Mouse (Mus musculus): ENCODE measurements around the gene Specc1. TPM values are rescaled to one million over a fixed set of nuclear protein-coding genes. Genes with fewer than 3 reads are reported as not detected.
A peak's percentile ranks its signal among the peaks of the same experiment; 100 is the strongest.
"Not testable (repeated sequence)": the region's sequence is repeated elsewhere in the genome, so short reads cannot be mapped to it uniquely, and the experiment has no call there.

The Specc1 gene
- polyA plus RNA-seq, 2 experiments = 23.5 to 40.5 TPM

DNA sequence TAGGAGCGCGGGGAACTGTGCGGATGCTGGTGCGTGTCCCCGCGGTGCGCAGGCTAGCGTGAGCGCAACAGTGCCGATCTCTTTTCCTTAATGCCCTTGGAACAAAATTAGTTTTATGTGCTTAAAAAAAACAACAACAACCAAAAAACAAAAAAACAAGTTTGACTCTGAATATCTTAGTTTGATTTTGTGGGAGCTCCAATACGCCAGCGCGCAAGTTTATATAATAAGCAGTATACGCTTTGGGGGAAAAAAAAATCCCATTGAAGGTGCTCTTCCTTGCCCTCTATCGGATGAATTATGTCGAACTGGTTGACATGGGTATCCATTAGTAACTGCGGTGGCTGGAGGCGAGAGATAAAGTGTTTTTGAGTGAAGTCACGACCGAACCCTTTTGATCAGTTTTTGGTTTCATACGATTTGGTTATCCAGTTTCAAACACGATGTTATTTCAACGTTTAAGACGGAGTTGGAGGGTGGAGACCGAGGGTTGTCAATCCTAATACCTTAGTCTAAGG lies 792 bp downstream of the Specc1 start:
- TF ChIP-seq EP300 (IDR thresholded peaks at IDR 0.05; ENCODE audit: low read depth) (peak; percentile 97), CTCF (IDR thresholded peaks at IDR 0.05; ENCODE audit: low read depth) (peak; percentile 73)
- ATAC-seq (ENCODE audit: insufficient read depth) = peak; percentile 82
- H3K9me3 ChIP-seq (ENCODE audit: control insufficient read depth, low read length) = no peaks in the 10 kb centered on the region
- H3K4me1 ChIP-seq (replicated peaks; ENCODE audit: control insufficient read depth in 2 of 2, insufficient read depth in 2 of 2, low read length in 1 of 2) = peaks cover 24 to 32% of the 10 kb centered on the region in 2 experiments
- H3K27me3 ChIP-seq (ENCODE audit: control insufficient read depth, insufficient read depth, low read length) = no peaks in the 10 kb centered on the region
- H3K4me3 ChIP-seq (ENCODE audit: insufficient read depth in 1 of 2, low read depth in 2 of 2, low read length in 2 of 2) = peak overlapping the region; percentile 73 to 100
- peak overlapping the region; percentile 88 for H3K27ac ChIP-seq
- H3K4me2 ChIP-seq (ENCODE audit: low read depth) = peak overlapping the region; percentile 66
- peak overlapping the region; percentile 99 for H3K9ac ChIP-seq (replicated peaks)
- DNase-seq (ENCODE audit: low read depth in 3 of 3, low spot score in 3 of 3) = peak; percentile 95 to 97 (median 96)
- 1% methylated on average over 25 of the region's 25 CpGs for WGBS (ENCODE audit: insufficient replicate concordance)
- H3K36me3 ChIP-seq (replicated peaks; ENCODE audit: control insufficient read depth, insufficient read depth, low read depth) = peaks cover 4% of the 10 kb centered on the region

DNA sequence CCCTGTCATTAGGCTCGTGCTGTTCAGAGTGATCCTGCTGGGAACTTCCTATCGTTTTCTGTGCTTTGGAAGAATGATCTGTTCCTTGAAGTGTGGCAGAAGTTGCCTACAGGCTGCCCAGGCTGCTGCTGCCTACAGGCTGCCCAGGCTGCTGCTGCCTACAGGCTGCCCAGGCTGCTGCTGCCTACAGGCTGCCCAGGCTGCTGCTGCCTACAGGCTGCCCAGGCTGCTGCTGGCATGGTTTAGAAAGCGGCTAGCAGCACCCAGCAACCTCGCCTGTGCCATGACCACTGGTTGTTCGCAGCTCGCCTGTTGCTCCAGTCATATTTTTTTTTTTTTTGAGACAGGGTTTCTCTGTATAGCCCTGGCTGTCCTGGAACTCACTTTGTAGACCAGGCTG lies 2.1 kb downstream of the Specc1 start:
- ATAC-seq (ENCODE audit: insufficient read depth); H3K9me3 ChIP-seq (ENCODE audit: control insufficient read depth, low read length); DNase-seq (ENCODE audit: low read depth in 3 of 3, low spot score in 3 of 3); H3K36me3 ChIP-seq (replicated peaks; ENCODE audit: control insufficient read depth, insufficient read depth, low read depth); H3K27me3 ChIP-seq (ENCODE audit: control insufficient read depth, insufficient read depth, low read length): not testable (repeated sequence)
- TF ChIP-seq CTCF (IDR thresholded peaks at IDR 0.05; ENCODE audit: low read depth) = peak; percentile 41; the same call in 1 of the 2 replicates
- peak overlapping the region; percentile 66 for H3K4me2 ChIP-seq (ENCODE audit: low read depth)
- H3K9ac ChIP-seq (replicated peaks) = peak overlapping the region; percentile 82
- peak overlapping the region; percentile 47 to 100 for H3K4me3 ChIP-seq (ENCODE audit: insufficient read depth in 1 of 2, low read depth in 2 of 2, low read length in 2 of 2)
- WGBS (ENCODE audit: insufficient replicate concordance) = 39% methylated on average over 6 of the region's 6 CpGs
- H3K4me1 ChIP-seq (replicated peaks; ENCODE audit: control insufficient read depth in 2 of 2, insufficient read depth in 2 of 2, low read length in 1 of 2) = peaks cover 33 to 45% of the 10 kb centered on the region in 2 experiments
- peak overlapping the region; percentile 88 for H3K27ac ChIP-seq

DNA sequence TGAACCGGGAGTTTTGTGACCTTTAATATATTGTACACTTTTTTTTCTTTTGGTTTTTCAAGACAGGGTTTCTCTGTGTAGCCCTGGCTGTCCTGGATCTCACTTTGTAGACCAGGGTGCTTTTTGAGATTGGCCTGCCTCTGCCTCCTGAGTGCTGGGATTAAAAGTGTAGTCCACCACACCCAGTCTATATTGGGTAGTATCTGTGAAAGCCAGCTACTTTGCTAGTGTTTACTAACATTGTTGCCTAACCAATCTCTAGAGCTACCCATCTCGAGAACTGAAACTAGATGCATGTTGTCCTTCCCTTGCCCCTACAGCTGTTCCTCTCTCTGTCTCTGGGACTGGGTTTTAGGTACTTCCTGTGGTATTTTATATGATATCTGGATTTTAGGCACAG lies 3.5 kb downstream of the Specc1 start:
- peak overlapping the region in 1 of 2 experiments; percentile 4; a peak in 1 of 4 replicates for H3K4me3 ChIP-seq (ENCODE audit: insufficient read depth in 1 of 2, low read depth in 2 of 2, low read length in 2 of 2)
- H3K36me3 ChIP-seq (replicated peaks; ENCODE audit: control insufficient read depth, insufficient read depth, low read depth) = peaks cover 6% of the 10 kb centered on the region
- peak; percentile 51 to 76 (median 76) for DNase-seq (ENCODE audit: low read depth in 3 of 3, low spot score in 3 of 3)
- peaks cover 40 to 54% of the 10 kb centered on the region in 2 experiments for H3K4me1 ChIP-seq (replicated peaks; ENCODE audit: control insufficient read depth in 2 of 2, insufficient read depth in 2 of 2, low read length in 1 of 2)
- H3K27me3 ChIP-seq (ENCODE audit: control insufficient read depth, insufficient read depth, low read length) = no peaks in the 10 kb centered on the region
- H3K4me2 ChIP-seq (ENCODE audit: low read depth) = peak overlapping the region; percentile 66
- H3K9me3 ChIP-seq (ENCODE audit: control insufficient read depth, low read length) = no peaks in the 10 kb centered on the region
- H3K27ac ChIP-seq = peak overlapping the region; percentile 80
- ATAC-seq (ENCODE audit: insufficient read depth) = peak; percentile 26
- no peak overlapping the region; the same call in 1 of the 2 replicates for H3K9ac ChIP-seq (replicated peaks)
- peak; percentile 70 for TF ChIP-seq EP300 (IDR thresholded peaks at IDR 0.05; ENCODE audit: low read depth)
- TF ChIP-seq CTCF (IDR thresholded peaks at IDR 0.05; ENCODE audit: low read depth) = no peak
- 64% methylated on average over 2 of the region's 2 CpGs for WGBS (ENCODE audit: insufficient replicate concordance)

DNA sequence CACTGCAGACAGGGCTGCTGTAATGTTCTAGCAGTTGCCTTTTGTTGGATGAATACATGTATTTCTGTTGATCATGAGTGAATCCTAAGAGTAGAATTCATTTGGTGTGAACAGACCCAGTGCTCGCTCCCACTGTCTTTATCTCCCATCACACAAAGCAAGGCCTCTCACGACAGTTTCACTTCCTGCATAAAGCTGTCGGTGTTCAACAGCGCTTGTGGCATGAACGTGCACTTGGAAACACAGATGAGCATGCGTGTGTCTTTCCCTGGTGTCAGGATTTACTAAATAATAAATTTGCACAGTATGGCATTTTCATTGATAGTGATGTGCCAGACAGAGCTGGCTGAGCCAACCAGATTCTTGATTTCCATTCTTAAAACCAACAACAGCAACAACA lies 6.1 kb downstream of the Specc1 start:
- Histone ChIP-seq H3K36me3 (replicated peaks; ENCODE audit: control insufficient read depth, insufficient read depth, low read depth) (peaks cover 6% of the 10 kb centered on the region), H3K27ac (peak overlapping the region; percentile 65), H3K4me1 (replicated peaks; ENCODE audit: control insufficient read depth in 2 of 2, insufficient read depth in 2 of 2, low read length in 1 of 2) (peaks cover 59 to 66% of the 10 kb centered on the region in 2 experiments), H3K4me2 (ENCODE audit: low read depth) (peak overlapping the region; percentile 44), H3K9me3 (ENCODE audit: control insufficient read depth, low read length) (no peaks in the 10 kb centered on the region), H3K27me3 (ENCODE audit: control insufficient read depth, insufficient read depth, low read length) (no peaks in the 10 kb centered on the region), H3K9ac (replicated peaks) (0 out of 2 replicates have a peak overlapping the region, but pooled peaks have one; percentile 15), H3K4me3 (ENCODE audit: insufficient read depth in 1 of 2, low read depth in 2 of 2, low read length in 2 of 2) (no peak overlapping the region)
- WGBS (ENCODE audit: insufficient replicate concordance) = 17% methylated on average over 6 of the region's 6 CpGs
- no peak for DNase-seq (ENCODE audit: low read depth in 3 of 3, low spot score in 3 of 3)
- no peak for ATAC-seq (ENCODE audit: insufficient read depth)
- TF ChIP-seq CTCF (IDR thresholded peaks at IDR 0.05; ENCODE audit: low read depth) (no peak), EP300 (IDR thresholded peaks at IDR 0.05; ENCODE audit: low read depth) (no peak)

DNA sequence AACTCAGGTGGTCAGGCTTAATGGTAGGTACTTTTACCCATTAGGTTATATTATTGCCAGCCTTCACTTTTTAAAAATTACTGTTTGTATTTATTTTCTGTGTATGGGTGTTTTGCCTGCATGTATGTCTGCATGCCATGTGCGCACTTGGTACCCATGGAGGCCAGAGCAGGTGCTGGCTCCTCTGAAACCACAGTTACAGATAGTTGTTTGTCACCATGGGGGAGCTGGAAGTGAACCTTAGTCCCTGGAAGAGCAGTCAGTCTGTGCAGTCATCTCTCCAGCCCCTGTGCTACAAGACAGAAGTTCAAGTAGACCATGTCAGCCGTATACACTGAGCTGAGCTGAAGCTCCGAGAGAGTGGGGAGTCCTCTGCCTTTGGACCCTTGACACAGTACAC lies 6.6 kb downstream of the Specc1 start:
- ATAC-seq (ENCODE audit: insufficient read depth) = no peak

More for the DNA sequence above, 6.6 kb downstream of the Specc1 start:
- H3K27ac ChIP-seq = peak overlapping the region; percentile 65; the same call in 1 of the 2 replicates
- no peaks in the 10 kb centered on the region for H3K9me3 ChIP-seq (ENCODE audit: control insufficient read depth, low read length)
- peaks cover 6% of the 10 kb centered on the region for H3K36me3 ChIP-seq (replicated peaks; ENCODE audit: control insufficient read depth, insufficient read depth, low read depth)
- no peak for DNase-seq (ENCODE audit: low read depth in 3 of 3, low spot score in 3 of 3)
- H3K27me3 ChIP-seq (ENCODE audit: control insufficient read depth, insufficient read depth, low read length) = no peaks in the 10 kb centered on the region
- TF ChIP-seq EP300 (IDR thresholded peaks at IDR 0.05; ENCODE audit: low read depth) = no peak
- TF ChIP-seq CTCF (IDR thresholded peaks at IDR 0.05; ENCODE audit: low read depth) = no peak
- H3K4me1 ChIP-seq (replicated peaks; ENCODE audit: control insufficient read depth in 2 of 2, insufficient read depth in 2 of 2, low read length in 1 of 2) = peaks cover 63 to 68% of the 10 kb centered on the region in 2 experiments
- H3K4me2 ChIP-seq (ENCODE audit: low read depth) = peak overlapping the region; percentile 44; the same call in 1 of the 2 replicates
- no peak overlapping the region for H3K4me3 ChIP-seq (ENCODE audit: insufficient read depth in 1 of 2, low read depth in 2 of 2, low read length in 2 of 2)
- H3K9ac ChIP-seq (replicated peaks) = no peak overlapping the region; the same call in 1 of the 2 replicates
- 87% methylated on average over 3 of the region's 3 CpGs for WGBS (ENCODE audit: insufficient replicate concordance)
